Mouse (Mus musculus) neural tube, embryonic 14.5 days (tissue): Measurements from ENCODE around the gene Ccdc194. TPM values are rescaled to one million over a fixed set of nuclear protein-coding genes. Genes with fewer than 3 reads are reported as not detected.

Source experiments
- polyA plus RNA-seq: library from polyadenylated mRNA; unstranded; fragments of >200 nt; fragmentation: Nextera tagmentation; extraction: Ambion mirVana; gene quantifications from 2 replicates; pipeline ENCODE4 v1.2.1, GENCODE M21; 2014

The Ccdc194 gene
- polyA plus RNA-seq, 1 experiment from 2014 or later = not detected

Other genes starting within 250 kb of the Ccdc194 start
- gene Use1, start 158.9 kb downstream of the Ccdc194 start, polyA plus RNA-seq = 115 and 130 TPM in 2 replicates
- 4.8 and 4.9 TPM in 2 replicates for gene Ocel1, start 154.4 kb downstream of the Ccdc194 start, polyA plus RNA-seq
- 22.3 and 32.8 TPM in 2 replicates for gene Nr2f6, start 143.8 kb downstream of the Ccdc194 start, polyA plus RNA-seq
- 3.2 and 5.0 TPM in 2 replicates for gene Ushbp1, start 129.9 kb downstream of the Ccdc194 start, polyA plus RNA-seq
- gene Babam1, start 128.8 kb downstream of the Ccdc194 start, polyA plus RNA-seq = 90.9 and 96.5 TPM in 2 replicates
- gene Ankle1, start 119.7 kb downstream of the Ccdc194 start, polyA plus RNA-seq = 1.9 and 2.7 TPM in 2 replicates
- 101 and 104 TPM in 2 replicates for gene Abhd8, start 62.1 kb downstream of the Ccdc194 start, polyA plus RNA-seq
- 186 and 189 TPM in 2 replicates for gene Mrpl34, start 60.8 kb downstream of the Ccdc194 start, polyA plus RNA-seq
- gene Dda1, start 56.5 kb downstream of the Ccdc194 start, polyA plus RNA-seq = 236 and 251 TPM in 2 replicates
- 6.9 and 8.4 TPM in 2 replicates for gene Ano8, start 39.7 kb downstream of the Ccdc194 start, polyA plus RNA-seq
- gene Gtpbp3, start 37.6 kb downstream of the Ccdc194 start, polyA plus RNA-seq = 5.5 and 5.9 TPM in 2 replicates
- 5.4 and 9.8 TPM in 2 replicates for gene Plvap, start 14.0 kb downstream of the Ccdc194 start, polyA plus RNA-seq
- 0.27 and 6.0 TPM in 2 replicates for gene Bst2, start 11.7 kb upstream of the Ccdc194 start, polyA plus RNA-seq
- gene Mvb12a, start 17.2 kb upstream of the Ccdc194 start, polyA plus RNA-seq = 69.0 and 70.6 TPM in 2 replicates
- not detected in 2 replicates for gene Tmem221, start 33.2 kb upstream of the Ccdc194 start, polyA plus RNA-seq
- not detected in 2 replicates for gene Nxnl1, start 40.9 kb upstream of the Ccdc194 start, polyA plus RNA-seq
- gene Slc27a1, start 43.2 kb upstream of the Ccdc194 start, polyA plus RNA-seq = 61.0 and 70.0 TPM in 2 replicates
- 239 and 259 TPM in 2 replicates for gene Pgls, start 66.5 kb upstream of the Ccdc194 start, polyA plus RNA-seq
- gene Fam129c, start 71.9 kb upstream of the Ccdc194 start, polyA plus RNA-seq = 7.5 and 9.3 TPM in 2 replicates
- 71.9 and 78.5 TPM in 2 replicates for gene Colgalt1, start 85.3 kb upstream of the Ccdc194 start, polyA plus RNA-seq
- 17.8 and 20.6 TPM in 2 replicates for gene Unc13a, start 146.0 kb upstream of the Ccdc194 start, polyA plus RNA-seq
- gene Jak3, start 150.6 kb upstream of the Ccdc194 start, polyA plus RNA-seq = 2.8 and 4.1 TPM in 2 replicates
- gene Insl3, start 163.5 kb upstream of the Ccdc194 start, polyA plus RNA-seq = 0.55 and 1.0 TPM in 2 replicates
- 0.11 and 0.53 TPM in 2 replicates for gene B3gnt3, start 176.1 kb upstream of the Ccdc194 start, polyA plus RNA-seq
- gene Fcho1, start 200.0 kb upstream of the Ccdc194 start, polyA plus RNA-seq = 49.1 and 62.7 TPM in 2 replicates